Mouse (Mus musculus) CH12F3 (cell line): ENCODE results near the gene Ank2.

Experiments used
- in situ Hi-C: fragments of 300-500 bp; cut with MboI; formaldehyde crosslinking; loops from 2 replicates; pipeline ENCODE4 v1.14.3; 2020; ENCODE audit warnings: low sequenced_read_pairs

The Ank2 gene

DNA sequence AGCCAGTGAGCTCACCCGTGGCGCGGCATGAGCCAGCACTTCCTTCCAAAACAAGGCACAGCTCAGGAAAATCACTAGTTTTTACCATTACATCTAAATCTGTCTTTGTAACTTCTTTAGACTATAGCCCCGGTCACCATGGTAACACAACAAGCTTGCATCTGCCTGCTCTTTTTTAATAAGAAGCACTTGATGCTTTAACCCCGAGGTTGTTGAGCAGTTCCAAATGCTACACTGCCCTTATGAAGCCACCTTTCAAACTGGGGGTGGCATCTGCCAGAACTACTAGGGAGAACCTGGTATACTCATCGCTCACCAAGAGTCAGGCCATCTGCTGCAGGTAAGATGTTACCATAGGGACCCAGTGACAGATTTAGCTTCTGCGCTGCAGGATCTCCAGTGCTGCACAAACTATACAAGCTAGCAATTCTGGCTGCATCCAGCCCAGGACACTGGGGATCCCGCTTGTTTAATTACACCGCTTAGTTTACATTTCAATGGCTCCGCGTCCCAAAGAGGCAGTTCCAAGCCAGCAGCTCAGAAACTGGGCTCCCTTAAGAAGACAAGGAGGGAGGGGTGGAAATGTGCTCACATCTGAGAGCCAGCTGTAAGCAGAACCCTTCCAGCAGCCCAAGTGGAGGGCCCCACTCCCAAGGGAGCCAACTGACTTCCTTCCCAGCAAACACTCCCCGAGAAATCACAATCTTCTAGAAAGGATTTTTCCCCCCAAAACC lies 501.0 kb downstream of the Ank2 start:
- in situ Hi-C loops: no loop called here

DNA sequence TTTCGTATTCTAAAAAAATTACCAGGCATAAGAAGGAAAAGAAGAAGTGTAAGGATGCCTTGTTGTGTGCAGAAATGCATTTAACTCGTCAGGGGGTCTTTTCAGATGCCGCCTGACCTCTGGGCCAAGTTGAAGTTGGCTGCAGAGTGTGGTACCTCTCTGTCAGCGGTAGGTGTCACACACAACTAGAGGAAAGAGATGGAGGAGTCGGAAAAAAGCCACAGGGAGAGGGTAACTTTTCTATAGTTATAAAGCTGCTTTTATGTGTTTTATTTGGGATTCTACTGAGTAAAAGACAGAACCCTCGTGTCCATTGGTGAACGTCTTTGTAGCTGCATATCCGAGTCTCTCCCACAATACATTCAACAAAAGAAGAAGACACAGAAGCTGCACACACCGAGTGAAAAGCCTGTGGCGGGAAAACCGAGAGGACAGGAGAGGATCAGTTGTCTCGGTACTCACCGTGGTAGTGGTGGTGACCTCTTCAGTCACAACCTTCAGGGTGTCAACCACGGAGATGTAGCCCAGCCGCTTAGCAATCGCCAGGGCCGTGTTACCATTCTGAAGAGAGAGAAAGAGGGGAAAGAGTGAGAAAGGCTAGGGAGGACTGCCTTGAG lies 501.7 kb downstream of the Ank2 start:
- in situ Hi-C loops: no loop called here

DNA sequence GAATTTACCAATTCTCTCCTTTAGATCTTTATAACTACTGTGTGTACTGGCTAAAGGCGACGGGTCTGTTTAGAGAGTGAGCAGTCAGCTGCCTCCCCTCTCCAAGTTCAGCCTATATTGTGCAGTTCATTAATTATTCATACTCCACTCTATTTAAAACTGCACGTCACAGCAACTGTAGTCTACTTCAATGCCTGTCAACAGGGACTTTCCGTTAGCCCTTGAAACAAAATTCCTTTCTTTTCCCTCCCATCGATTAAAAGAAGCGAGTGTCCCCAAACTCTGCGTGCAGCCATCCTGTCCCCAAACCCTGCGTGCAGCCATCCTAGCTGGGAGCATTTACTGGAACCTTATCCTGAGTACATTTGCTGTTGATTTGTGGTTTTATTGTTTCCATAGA lies 502.4 kb downstream of the Ank2 start:
- in situ Hi-C loops: no loop called here

DNA sequence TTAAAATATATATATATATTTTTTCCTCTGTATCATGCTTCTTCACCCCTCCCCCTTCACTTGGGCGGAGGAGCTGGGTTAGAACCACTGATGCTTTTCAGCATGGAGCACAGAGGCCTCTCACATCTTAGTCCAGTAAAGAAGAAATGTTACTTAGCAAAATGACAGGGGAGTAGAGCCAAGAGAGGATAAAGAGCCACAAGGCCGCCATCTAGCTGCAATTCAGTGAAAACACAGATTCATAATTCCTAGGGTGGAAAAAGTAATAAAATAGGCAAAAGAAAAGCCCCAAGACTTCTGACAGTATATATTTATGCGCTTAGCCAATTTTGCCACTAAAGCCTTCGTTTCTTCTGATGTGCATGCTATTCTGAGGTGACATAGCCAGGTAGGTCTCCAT lies 503.2 kb downstream of the Ank2 start:
- in situ Hi-C loops: no loop called here

DNA sequence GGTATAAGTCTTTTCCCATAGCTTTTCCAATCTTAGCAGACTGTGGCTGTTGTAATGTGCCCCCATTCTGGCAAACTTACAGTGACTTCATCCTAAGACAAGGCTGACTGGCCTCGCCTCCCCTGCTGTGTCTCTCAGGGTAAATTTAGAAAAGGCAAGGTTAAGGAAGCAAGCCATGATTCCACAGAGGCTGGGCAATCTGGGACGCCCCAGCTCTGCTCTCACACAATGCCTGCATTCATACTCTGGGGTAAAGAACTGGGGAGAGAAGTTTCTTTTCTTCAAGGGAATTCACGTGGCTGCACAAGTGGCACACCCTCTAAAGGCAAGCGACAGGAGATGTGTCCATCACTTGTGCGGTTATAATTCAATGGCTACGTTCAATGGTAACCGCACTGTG lies 505.0 kb downstream of the Ank2 start:
- in situ Hi-C loops: no loop called here

DNA sequence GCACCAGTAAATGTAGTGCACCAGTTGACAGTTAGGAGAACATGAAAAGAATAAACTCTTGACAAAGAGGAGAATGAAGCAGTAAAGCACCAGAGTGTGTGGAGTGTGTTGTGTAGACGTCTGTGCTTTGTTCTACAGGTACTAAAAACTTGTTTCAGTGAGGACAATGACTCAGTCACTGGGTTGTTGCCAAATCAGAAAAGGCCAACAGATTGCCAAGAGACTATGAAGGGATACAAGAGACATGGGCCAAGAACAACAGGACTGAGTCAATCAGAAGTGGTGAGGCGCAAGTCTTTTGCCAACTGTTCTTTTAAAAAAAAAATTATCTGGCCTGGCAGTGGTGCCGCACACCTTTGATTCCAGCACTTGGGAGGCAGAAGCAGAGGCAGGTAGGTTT lies 509.2 kb downstream of the Ank2 start:
- in situ Hi-C loops: no loop called here

DNA sequence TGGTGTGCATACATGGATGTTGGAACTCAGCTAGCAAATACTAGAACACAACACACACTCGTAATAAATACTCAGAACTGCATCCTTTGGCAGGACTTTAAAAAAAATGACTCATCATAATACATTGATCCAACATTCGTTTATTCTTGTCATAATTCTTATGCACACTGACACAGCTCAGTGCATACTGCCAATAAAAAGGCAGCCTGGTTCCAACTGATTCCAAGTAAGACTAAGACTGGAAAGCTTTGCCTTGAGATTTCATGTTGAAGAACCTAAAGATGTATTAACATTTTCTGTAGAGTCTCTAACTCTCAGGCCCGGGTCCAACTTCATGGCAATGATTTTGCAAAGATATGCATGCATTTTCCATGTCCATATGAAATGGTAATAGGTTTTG lies 512.5 kb downstream of the Ank2 start:
- in situ Hi-C loops: no loop called here

DNA sequence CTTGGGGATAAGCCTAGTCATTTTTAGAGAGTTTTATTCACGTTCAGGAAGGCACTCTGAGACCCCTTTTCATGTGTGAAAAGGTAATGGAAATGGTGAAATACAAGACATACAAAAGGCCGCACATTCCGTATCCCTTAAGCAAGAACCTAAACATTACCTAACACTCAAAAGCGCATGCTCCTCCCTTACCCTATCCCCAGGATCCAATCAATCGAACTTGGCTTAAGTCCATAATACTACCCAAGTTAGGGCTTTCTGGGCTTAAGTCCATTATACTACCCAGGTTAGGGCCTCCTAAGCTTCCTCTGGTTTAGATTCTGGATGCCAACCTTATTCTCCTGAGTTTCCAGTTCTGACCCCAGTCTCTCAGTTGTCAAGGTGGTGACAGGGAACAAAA lies 516.3 kb downstream of the Ank2 start:
- in situ Hi-C loops: no loop called here

DNA sequence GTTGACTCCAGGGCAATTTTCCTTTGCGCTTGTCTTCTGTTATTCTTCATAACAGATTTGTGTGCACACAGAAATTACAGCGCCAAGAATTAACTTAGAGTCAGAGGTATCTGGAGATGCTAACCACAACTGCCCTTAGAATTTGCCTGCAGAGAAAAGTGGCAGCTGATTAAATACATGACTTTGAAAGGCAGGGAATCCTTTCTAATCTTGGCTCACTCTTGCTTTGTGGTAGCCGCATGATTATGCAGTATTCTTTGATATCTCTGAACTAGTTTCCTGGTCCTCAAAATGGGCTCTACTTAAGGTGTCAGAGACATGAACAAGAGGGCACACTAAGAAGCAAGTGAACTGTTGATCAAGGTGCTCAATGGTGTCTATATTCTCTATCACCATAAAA lies 518.0 kb downstream of the Ank2 start:
- in situ Hi-C loops: no loop called here

DNA sequence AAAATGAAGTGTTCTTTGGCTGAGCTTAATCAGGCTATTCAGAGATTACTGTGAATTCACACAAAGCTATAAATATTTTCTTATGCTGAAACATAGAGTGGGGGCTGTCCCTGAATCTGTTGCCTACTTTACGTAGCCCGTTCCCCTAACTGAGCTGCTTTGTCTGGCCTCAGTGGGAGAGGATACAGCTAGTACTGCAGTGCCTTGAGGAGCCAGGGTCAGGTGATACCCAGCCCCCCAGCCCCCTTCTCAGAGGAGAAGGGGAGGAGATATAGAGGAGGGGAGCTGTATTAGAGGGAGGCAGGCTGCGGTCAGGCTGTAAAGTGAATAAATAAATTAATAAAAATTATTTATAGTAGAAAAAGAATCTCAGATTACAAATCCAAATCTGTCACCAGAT lies 519.5 kb downstream of the Ank2 start:
- in situ Hi-C loops: no loop called here

DNA sequence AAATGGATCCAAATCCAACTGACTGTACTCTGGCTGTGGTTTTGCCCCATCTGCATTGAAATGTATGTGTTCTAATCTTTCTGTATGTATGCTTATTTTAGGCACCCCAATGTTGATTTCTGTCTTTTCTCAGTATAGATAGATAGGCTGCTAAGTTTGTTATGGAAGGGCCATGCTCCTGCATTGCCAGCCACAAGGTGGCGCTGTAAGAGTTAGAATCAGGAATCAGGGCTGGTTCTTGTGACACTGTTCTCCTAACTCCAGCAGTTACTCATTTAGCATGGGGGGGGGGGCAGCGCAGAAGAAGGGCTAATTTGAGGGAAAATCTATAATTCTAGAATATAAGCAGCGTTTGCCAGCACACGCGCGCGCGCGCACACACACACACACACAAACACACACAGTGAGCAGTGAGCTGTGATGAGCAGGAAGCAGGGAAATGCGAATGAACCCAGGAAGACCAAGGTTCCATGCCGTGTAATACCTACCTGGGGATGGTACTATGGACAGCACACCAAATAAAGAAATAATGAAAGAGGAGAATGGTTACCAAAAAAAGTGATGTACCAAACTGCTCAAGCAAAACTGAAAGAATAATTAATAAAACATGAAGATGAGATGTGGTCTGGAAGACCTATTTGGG lies 520.3 kb downstream of the Ank2 start:
- in situ Hi-C loops: no loop called here

DNA sequence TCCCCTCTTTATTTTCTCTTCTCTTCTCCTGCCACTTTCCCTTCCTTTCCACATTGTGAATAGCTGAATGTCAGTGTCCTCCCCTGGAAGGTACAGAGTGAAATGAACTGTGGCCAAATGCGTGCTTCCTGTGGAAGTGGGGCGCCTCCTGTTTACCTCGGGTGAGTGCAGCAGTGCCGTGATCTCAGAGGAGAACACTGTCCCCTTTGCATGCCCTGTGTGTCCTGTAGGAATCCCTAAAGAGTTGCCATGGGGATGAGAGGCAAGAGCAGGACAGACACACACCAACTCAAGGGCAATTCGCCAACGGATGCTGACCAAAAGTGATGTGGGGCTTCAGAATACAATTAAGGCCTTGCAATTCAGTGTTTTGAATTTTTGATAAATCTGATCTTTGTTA lies 521.8 kb downstream of the Ank2 start:
- in situ Hi-C loops: no loop called here

DNA sequence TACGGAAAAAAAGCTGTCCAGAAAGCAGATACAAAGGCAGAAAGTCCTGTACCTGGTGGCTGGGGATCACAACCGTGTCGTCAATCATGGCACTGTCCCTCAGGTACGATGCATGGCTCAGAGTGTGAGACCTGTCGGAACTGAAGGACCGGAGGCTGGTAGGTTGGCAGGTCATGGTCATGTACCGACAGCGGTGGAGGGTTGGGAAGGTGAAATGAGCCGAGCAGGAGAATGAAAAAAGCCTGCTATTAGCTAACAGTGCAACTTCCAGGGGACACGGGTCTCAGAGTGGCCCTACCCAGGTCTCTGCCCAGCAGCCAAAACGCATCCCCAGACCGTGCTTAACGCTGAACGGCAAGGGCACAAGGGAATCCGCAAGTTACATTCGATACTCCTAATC lies 522.4 kb downstream of the Ank2 start:
- in situ Hi-C loops: no loop called here

DNA sequence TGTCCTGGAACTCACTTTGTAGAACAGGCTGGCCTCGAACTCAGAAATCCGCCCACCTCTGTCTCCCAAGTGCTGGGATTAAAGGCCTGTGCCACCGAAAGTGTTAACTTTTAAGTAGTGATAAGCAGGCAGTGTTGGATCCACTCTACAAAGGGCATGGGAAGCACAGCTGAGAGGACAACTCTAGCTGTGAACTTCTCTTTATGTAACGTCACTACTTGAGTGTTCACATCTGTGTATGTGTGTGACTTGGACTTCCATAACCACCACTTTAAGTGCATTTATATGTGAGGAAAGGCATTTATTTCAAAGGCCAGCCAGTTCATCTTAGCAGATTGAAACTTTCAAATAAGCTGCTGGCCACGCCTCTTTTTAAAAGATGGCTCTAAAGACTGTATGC lies 523.7 kb downstream of the Ank2 start:
- in situ Hi-C loops: no loop called here

DNA sequence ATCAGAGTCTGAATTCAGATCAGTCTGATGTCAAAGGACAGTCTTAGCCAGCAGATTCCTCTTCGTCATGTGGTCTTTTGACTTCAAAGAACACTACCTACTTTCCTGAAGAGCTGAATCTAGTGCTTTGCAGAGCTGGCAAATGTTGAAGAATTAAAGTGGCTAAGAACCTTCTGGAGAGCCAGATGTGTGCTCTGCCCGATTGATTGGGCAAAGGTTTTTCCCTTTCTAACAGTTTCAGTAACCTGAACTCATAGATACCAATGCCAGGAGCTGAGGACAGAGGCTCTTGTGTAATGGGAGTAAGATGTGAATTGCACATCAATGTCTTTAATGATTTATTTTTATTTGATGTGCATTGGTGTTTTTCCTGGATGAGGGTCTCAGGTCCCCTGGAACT lies 525.6 kb downstream of the Ank2 start:
- in situ Hi-C loops: no loop called here

DNA sequence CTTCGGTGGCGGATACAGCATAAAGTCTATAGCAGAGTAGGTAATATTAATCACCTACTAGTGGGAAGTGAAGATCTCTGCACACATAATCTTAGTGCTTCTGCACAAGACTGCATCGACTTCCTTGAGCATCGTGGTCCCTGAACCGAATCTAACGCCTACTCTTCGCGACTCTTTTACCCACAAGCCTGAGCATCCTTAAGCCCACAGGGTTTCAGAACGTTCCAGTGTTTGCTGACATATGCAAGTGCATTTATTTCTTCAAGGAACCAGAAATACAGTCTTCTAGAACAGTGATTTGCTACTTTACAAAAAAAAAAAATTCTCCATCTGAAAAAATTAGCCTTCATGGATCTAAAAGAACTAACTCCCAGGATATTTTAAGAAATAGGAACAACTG lies 527.6 kb downstream of the Ank2 start:
- in situ Hi-C loops: no loop called here

DNA sequence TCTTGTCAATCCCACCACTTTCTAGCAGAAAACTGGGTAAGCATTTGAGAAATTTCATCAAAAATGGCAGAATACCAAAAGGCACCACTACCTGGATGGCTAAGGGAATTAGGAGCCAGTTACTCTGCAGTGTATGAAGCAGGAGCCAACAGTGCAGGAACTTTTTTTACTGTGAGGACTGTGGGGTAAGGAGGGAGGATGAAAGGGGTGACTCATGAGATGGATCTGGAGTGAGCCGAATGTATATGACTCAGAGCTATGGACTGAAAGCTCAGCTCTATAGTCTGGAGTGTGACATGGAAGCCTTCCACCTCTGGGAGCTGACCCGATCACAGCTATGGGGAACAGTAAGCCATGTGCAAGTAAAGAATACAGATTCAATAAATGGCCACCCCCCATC lies 530.4 kb downstream of the Ank2 start:
- in situ Hi-C loops: no loop called here

DNA sequence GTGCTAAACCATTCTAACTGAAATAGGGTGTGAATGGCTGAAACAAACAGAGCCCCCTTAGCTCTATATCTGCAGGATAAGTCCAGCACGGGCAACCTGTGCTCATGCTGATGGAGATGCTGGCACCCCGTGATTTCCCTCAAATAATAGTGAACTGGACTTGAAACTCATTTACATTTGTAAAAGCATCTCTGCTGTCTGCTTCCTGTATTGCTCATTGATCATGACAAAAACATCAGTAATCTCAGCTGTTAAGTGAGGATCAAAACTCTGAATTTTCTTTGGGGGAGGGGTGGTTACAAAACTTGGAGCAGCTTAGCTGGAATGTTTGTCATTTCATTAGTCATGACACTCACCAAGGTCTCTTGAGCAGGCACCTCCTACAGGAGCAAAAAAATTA lies 533.4 kb downstream of the Ank2 start:
- in situ Hi-C loops: no loop called here

DNA sequence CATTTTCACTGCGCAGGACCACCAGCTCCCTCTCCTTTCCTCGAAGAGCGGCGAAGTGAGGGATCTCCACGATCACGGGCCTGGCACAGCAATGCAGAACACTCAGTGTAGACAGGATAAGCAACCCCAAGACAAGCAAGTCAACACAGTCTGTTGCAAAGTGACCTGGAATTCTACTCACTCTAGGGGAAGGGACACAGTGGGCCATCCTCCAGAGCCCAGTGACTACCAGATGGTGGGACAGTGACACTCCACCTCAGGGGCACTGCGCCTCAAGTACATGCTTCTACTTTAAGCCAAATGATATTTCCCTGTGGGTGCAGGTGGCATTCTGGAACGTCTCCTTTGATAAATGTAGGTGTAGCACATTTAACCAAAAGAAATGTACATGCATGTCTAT lies 536.8 kb downstream of the Ank2 start:
- in situ Hi-C loops: no loop called here

DNA sequence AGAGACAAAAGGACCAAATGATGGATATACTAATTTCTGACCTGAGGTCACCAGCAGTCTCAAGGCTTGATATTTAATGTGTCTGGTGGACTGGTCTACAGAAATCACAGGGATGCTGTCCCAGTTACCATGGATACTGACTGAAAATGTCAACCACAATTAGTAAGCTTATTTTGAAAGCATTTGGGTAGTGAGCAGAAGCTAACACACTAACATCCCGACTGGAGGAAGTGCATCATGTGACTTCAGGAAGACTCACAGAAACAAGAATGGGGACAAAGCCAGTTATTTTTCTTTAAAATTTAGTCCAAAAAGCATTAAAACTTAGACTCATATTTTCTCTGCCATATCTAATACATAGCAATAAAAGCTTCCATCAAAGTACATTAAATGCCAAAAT lies 546.5 kb downstream of the Ank2 start:
- in situ Hi-C loops: no loop called here

DNA sequence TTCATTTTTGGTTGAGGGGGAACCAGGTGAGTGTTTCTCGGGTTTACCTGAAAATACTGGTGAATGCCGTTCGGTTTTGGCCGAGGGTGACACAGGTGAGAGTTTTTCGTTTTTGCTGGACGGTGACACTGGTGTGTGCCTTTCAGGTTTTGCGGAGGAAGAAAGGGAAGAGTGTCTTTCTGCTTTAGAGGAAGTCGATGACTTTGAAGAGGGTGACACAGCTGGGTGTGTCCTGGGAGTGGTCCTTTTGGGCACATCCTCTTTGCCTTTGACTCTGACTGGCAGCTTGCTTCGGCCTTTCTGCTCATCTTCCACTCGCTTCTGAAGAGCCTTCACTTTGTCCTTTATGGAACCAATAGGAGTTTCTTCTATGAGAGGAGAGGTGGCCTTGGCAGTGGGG lies 552.6 kb downstream of the Ank2 start:
- in situ Hi-C loops: no loop called here

DNA sequence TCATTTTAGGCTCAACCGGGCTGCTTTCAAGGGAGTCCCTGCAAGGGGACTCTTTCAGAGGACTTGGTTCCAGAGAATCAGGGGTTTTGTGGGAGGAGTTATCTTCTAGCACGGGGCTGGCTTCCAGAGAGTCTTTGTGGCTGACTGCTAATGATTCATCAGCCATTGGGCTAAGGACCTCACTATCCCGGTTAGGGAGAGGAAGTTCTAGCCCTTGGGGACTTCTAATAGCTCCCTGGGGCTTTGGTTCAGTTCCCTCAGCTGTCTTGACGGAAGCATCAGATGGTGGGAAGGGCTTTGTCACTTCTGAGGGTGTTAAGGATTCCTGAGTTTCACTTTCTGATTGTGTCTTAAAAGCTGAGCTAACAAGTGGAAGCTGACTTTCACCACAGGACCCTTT lies 554.3 kb downstream of the Ank2 start:
- in situ Hi-C loops: no loop called here

DNA sequence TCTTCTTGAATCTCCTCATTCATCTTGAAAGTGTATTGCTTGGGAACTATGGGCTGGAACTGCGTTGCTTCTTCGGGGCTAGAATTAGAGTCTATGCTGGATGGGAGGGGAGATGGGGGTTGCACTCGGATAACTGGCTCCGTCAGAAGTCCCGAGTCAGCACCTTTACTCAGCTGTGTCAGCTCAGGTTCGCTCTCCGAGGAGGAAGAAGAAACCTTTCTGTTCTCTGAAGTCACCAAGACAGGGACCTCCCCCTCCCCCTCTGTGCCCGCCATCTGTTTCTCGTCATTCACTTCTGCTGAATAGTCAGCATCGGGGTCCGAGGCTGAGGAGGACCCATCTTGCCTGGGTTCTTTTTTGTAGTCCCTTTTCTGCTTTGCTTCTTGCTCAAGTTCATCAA lies 555.1 kb downstream of the Ank2 start:
- in situ Hi-C loops: no loop called here
